Mouse (Mus musculus) neural tube, embryonic 14.5 days (tissue): ENCODE data around the gene Trmt6. TPM values are rescaled to one million over a fixed set of nuclear protein-coding genes. Genes with fewer than 3 reads are reported as not detected.

Experiments
- ATAC-seq: fragments of 200-750 bp; cut with Nextera tagmentation; 2 replicates; pipeline ENCODE4 v1.8.0; 2017; ENCODE audit warnings: low read depth, mild to moderate bottlenecking, moderate TSS enrichment, moderate library complexity
- H3K27ac ChIP-seq: fragments of 300-500 bp; sonication (generic); 2 replicates; pipeline ENCODE4 v1.5.1; 2014; ENCODE audit warnings: low read depth, mild to moderate bottlenecking, control low read depth, low read length, moderate library complexity, mixed read lengths
- H3K27me3 ChIP-seq: fragments of 300-500 bp; sonication (generic); 2 replicates; pipeline ENCODE4 v1.6.1; 2014; ENCODE audit warnings: low read length; ENCODE audit not compliant: control insufficient read depth, insufficient read depth
- H3K36me3 ChIP-seq: fragments of 300-500 bp; sonication (generic); 2 replicates; pipeline ENCODE4 v1.6.1; 2014; ENCODE audit warnings: low read length, mixed read lengths; ENCODE audit not compliant: control insufficient read depth, insufficient read depth
- H3K4me1 ChIP-seq: fragments of 300-500 bp; sonication (generic); 2 replicates; pipeline ENCODE4 v1.6.1; 2014; ENCODE audit warnings: low read length; ENCODE audit not compliant: control insufficient read depth, insufficient read depth
- H3K4me2 ChIP-seq: fragments of 300-500 bp; sonication (generic); 2 replicates; pipeline ENCODE4 v1.6.1; 2014; ENCODE audit warnings: mild to moderate bottlenecking, low read depth, low read length, control low read depth
- H3K4me3 ChIP-seq: fragments of 300-500 bp; sonication (generic); 2 replicates; pipeline ENCODE4 v1.5.1; 2014; ENCODE audit warnings: low read depth, low read length, control low read depth, mixed read lengths
- H3K9ac ChIP-seq: fragments of 300-500 bp; sonication (generic); replicated peaks from 2 replicates; pipeline ENCODE4 v1.6.1; 2014; ENCODE audit warnings: low read depth, mild to moderate bottlenecking, control low read depth, low read length, mixed read lengths
- H3K9me3 ChIP-seq: fragments of 300-500 bp; sonication (generic); 2 replicates; pipeline ENCODE4 v1.6.1; 2016; ENCODE audit warnings: low read length; ENCODE audit not compliant: control insufficient read depth
- WGBS: fragments of 180-500 bp; shearing (Covaris S2); extraction: QIAGEN DNeasy Blood & Tissue Kit; methylation state at CpG from one replicate; pipeline ENCODE4 v1.1.7; 2014; 5-methylcytosine and 5-hydroxymethylcytosine counted together
- polyA plus RNA-seq: library from polyadenylated mRNA; unstranded; fragments of >200 nt; fragmentation: Nextera tagmentation; extraction: Ambion mirVana; gene quantifications from 2 replicates; pipeline ENCODE4 v1.2.1, GENCODE M21; 2014

Trmt6 gene
- 22.1 and 22.3 TPM in 2 replicates for polyA plus RNA-seq

DNA sequence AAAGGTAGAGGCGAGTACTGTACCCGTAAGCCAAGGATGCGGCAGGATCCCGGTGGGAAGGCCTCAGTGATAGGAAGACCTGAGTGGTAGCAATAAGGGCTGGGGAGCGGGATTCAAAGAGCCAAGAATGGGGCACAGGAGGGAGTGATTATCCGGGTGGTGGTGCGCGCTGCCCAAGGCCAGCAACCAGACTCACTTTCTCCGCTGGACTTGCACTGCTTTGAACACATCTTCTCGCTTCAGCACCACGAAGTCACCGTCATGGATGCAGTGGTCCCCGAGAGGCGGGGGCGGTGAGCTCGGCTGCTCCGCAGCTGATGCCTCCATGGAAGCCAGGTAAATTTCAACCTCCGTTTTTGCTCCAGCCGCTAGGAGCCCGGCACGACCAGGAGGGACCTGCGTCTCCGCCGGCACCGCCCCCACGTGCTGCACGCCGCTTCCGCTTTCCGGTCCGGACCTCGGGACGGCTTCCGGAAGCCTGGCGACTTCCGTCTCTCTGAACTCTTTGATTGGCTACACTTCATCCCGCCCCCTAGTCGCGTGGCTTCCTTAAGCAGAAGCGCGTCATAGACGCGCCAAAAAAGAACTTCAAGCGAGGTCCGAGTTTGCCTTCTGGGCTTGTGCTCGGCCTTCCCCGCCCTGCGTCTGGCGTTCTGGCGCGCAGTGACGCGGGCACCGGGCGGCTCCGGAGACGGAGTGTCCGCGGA, at the start of gene Trmt6, which contains the start of gene Mcm8:
TSS of gene Trmt6 (minus strand) at position 448 of the 707 bp plus-strand sequence.
TSS of gene Mcm8 (plus strand) at position 534 of the 707 bp plus-strand sequence.
- H3K9ac ChIP-seq = peak within 1 kb of the TSS; percentile 64
- peaks cover 8% of the 10 kb centered on the region; the same call in 1 of the 2 replicates for H3K36me3 ChIP-seq
- ATAC-seq = peak; percentile 100
- H3K4me3 ChIP-seq = peak within 1 kb of the TSS; percentile 78
- H3K27me3 ChIP-seq = no peaks in the 10 kb centered on the region
- H3K9me3 ChIP-seq = no peaks in the 10 kb centered on the region
- WGBS = under 1% methylated on average over 59 of the region's 59 CpGs
- H3K4me2 ChIP-seq = peak within 1 kb of the TSS; percentile 82
- H3K27ac ChIP-seq = peak within 1 kb of the TSS; percentile 44; the same call in 1 of the 2 replicates
- peaks cover 10% of the 10 kb centered on the region for H3K4me1 ChIP-seq

DNA sequence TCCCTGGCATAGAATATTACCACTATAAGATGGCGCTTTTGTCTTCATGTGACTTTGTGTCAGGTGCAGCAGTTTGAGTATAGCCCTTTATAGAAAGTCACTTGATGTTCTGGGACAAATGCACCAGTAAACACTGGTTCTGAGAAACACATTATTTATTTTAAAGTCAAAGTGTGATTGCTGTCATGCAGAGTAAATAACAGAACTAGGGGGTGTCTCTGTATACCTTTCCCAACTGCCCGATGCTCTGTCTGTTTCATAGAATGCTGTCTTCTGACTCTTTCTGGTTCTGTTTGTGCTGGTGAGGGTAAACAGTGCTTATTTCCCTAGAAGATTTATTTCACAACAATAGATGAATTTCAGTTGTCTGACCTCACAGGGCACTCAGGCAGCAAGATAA, 47.5 kb upstream of the Trmt6 start:
- Histone ChIP-seq H3K4me3 (no peak overlapping the region), H3K9ac (no peak overlapping the region), H3K27me3 (no peaks in the 10 kb centered on the region), H3K27ac (no peak overlapping the region), H3K4me1 (no peaks in the 10 kb centered on the region), H3K4me2 (no peak overlapping the region), H3K36me3 (peaks cover 6% of the 10 kb centered on the region; the same call in 1 of the 2 replicates), H3K9me3 (no peaks in the 10 kb centered on the region)
- no peak for ATAC-seq
- 95% methylated on average over 2 of the region's 2 CpGs for WGBS

DNA sequence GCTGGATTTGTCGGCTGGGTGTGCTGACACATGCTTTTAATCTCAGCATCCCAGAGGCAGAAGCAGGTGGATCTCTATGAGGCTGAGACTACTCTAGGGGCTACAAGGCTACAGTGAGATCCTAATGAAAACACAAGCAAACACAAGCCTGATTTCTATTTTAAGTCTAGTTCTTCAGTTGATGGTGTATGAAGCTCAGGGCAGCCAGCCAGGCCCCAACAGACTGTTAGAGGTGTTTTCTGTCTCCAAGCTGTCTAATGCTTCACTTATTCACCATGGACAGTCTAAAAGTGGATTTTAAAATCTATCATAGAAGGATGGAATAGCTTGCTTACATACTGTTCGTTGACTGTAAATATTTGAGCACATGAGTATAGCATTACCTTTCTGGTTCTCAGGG, 45.6 kb upstream of the Trmt6 start:
- no peak overlapping the region for H3K27ac ChIP-seq
- WGBS = 90% methylated on average over 2 of the region's 2 CpGs
- H3K4me2 ChIP-seq = no peak overlapping the region
- H3K4me3 ChIP-seq = no peak overlapping the region
- no peak overlapping the region for H3K9ac ChIP-seq
- peaks cover 6% of the 10 kb centered on the region; the same call in 1 of the 2 replicates for H3K36me3 ChIP-seq
- no peaks in the 10 kb centered on the region for H3K4me1 ChIP-seq
- no peak for ATAC-seq
- no peaks in the 10 kb centered on the region for H3K27me3 ChIP-seq
- H3K9me3 ChIP-seq = no peaks in the 10 kb centered on the region

- Histone ChIP-seq H3K9ac (no peak overlapping the region), H3K27me3 (no peaks in the 10 kb centered on the region), H3K36me3 (peaks cover 6% of the 10 kb centered on the region; the same call in 1 of the 2 replicates), H3K9me3 (no peaks in the 10 kb centered on the region), H3K4me2 (no peak overlapping the region), H3K4me3 (no peak overlapping the region), H3K27ac (no peak overlapping the region), H3K4me1 (no peaks in the 10 kb centered on the region)
- no peak for ATAC-seq
Measured at GRCm38 (mm10) chr2:132860435-132860834, 44.6 kb upstream of the Trmt6 start.

DNA sequence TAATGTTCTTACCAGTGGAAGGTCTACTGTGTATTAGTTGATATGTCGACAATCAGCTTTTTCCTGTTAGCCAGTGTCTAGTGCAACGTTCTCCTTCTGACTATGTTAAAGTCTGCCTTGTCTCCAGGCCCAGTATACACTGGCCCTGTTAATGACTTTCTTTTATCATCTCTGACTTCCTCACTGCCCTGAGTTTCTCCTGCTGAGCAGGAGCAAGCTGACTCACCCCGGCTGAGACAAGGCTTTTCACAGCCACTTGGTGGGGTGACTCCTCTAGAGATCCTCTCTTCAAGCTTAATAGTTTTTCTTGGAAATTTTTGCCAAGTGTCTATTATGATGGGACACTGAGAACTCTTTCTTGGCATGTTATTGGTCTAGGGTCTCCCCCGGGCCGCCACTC, 40.5 kb upstream of the Trmt6 start:
- no peak overlapping the region for H3K4me3 ChIP-seq
- H3K9me3 ChIP-seq = no peaks in the 10 kb centered on the region
- 83% methylated on average over 5 of the region's 5 CpGs for WGBS
- H3K36me3 ChIP-seq = peaks cover 6% of the 10 kb centered on the region; the same call in 1 of the 2 replicates
- H3K27ac ChIP-seq = no peak overlapping the region
- no peaks in the 10 kb centered on the region for H3K4me1 ChIP-seq
- no peak overlapping the region for H3K4me2 ChIP-seq
- no peak overlapping the region for H3K9ac ChIP-seq
- ATAC-seq = no peak
- H3K27me3 ChIP-seq = no peaks in the 10 kb centered on the region

GRCm38 (mm10) chr2:132853051-132853450, 37.2 kb upstream of the Trmt6 start:
- ATAC-seq = no peak
- Histone ChIP-seq H3K27me3 (no peaks in the 10 kb centered on the region), H3K9ac (no peak overlapping the region), H3K4me1 (peaks cover 4% of the 10 kb centered on the region), H3K9me3 (no peaks in the 10 kb centered on the region), H3K4me3 (no peak overlapping the region), H3K36me3 (peaks cover 13% of the 10 kb centered on the region), H3K27ac (no peak overlapping the region), H3K4me2 (no peak overlapping the region)
- 98% methylated on average over 1 of the region's 1 CpGs for WGBS

DNA sequence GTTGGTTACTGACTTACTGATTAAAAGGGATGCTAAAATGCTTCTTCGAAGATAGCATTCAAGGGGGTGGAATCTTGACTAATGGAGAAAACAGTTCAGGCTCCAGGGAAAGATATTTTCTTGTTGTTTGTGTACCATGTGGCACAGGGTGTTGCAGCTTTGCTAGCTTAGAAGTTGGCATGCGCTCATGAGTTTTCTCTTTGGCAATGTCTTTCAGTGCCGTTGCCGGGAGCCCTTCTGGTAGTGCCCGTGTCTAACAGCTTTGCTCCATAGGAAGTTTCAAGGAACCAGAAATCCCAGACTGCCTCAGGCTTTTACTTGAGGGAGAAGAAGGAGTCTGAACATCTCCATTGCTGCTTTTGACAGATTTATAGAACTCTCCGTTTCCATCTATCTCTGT, 33.3 kb upstream of the Trmt6 start:
- H3K4me3 ChIP-seq = no peak overlapping the region
- peaks cover 13% of the 10 kb centered on the region for H3K36me3 ChIP-seq
- peaks cover 16% of the 10 kb centered on the region for H3K4me1 ChIP-seq
- no peaks in the 10 kb centered on the region for H3K9me3 ChIP-seq
- H3K4me2 ChIP-seq = no peak overlapping the region
- no peak for ATAC-seq
- no peak overlapping the region for H3K9ac ChIP-seq
- WGBS = 86% methylated on average over 6 of the region's 6 CpGs
- H3K27ac ChIP-seq = no peak overlapping the region
- no peaks in the 10 kb centered on the region for H3K27me3 ChIP-seq

DNA sequence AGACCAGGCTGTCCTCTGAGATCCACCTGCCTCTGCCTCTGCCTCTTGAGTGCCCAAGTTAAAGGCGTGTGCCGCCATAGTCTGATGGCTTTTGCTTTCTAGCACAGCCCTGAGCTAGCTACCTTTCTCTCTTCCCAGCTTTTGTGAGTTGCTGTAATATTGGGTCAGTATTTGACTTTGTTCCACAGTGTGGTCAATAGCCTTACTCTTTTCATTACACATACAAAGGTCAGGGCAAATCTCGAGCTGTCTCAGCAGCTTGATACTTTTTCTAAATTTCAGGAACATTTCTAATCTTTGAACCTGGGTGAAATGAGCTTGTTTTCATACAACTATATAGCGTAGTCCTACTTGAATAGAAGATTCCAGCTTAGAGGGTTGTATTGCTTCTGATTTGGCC, 32.5 kb upstream of the Trmt6 start:
- H3K4me1 ChIP-seq = peaks cover 16% of the 10 kb centered on the region
- ATAC-seq = no peak
- 92% methylated on average over 4 of the region's 4 CpGs for WGBS
- H3K27me3 ChIP-seq = no peaks in the 10 kb centered on the region
- H3K4me3 ChIP-seq = no peak overlapping the region
- H3K36me3 ChIP-seq = peaks cover 13% of the 10 kb centered on the region
- H3K4me2 ChIP-seq = peak overlapping the region; percentile 83; the same call in 1 of the 2 replicates
- no peaks in the 10 kb centered on the region for H3K9me3 ChIP-seq
- H3K27ac ChIP-seq = no peak overlapping the region
- H3K9ac ChIP-seq = no peak overlapping the region

DNA sequence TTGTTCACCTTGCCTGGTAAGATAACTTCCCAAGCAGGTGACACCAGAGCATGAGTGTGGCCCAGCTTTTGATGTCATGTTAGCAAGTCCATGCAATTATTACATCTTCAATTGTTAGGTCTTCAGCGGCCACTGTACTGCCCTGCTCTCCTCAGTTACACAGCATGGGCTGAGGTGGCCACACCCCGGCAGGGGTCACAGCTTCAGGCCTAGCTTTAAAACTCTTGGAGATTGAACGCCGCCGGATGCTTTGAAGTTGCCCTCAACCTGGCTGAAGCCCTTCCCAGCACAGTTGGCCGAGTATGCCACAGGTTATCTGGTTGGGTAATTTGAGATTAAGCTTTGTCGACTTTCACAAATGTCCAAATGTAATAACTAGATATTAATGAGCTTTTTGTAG, 31.7 kb upstream of the Trmt6 start:
- WGBS = 38% methylated on average over 7 of the region's 7 CpGs
- ATAC-seq = no peak

More for the DNA sequence above, 31.7 kb upstream of the Trmt6 start:
- H3K4me2 ChIP-seq = peak overlapping the region; percentile 83
- peaks cover 13% of the 10 kb centered on the region for H3K36me3 ChIP-seq
- H3K9ac ChIP-seq = peak overlapping the region; percentile 87
- H3K9me3 ChIP-seq = no peaks in the 10 kb centered on the region
- no peak overlapping the region for H3K27ac ChIP-seq
- H3K4me1 ChIP-seq = peaks cover 16% of the 10 kb centered on the region
- peak overlapping the region; percentile 91 for H3K4me3 ChIP-seq
- no peaks in the 10 kb centered on the region for H3K27me3 ChIP-seq
